6 mouse cellular contexts compared by ENCODE assay signal in genomic region chr3:51402054-51402453, GRCm38 (mm10). TPM values are rescaled to one million over a fixed set of nuclear protein-coding genes. Genes with fewer than 3 reads are reported as not detected.
A peak's percentile ranks its signal among the peaks of the same experiment; 100 is the strongest.
DNase-seq lines count a peak whose midpoint lies in the region; ATAC-seq and TF ChIP-seq lines count a peak whose summit lies in the region.
"Not testable (repeated sequence)": the region's sequence is repeated elsewhere in the genome, so short reads cannot be mapped to it uniquely, and the experiment has no call there.

No protein-coding gene starts in this region.

- H3K27me3 ChIP-seq in heart, adult 2 months (ENCODE audit: control insufficient read depth, insufficient read depth, low read length); liver, postnatal 0 days (ENCODE audit: insufficient read depth, low read length): not testable (repeated sequence)

- TF ChIP-seq POLR2A in heart, adult 2 months (IDR thresholded peaks at IDR 0.05; ENCODE audit: insufficient read depth, low read depth, low read length), result not testable (repeated sequence)

- H3K27ac ChIP-seq in ES-E14 (ENCODE audit: insufficient read depth, low read depth, low read length, poor library complexity, severe bottlenecking); heart, adult 2 months; layer of hippocampus, adult 2 months; liver, postnatal 0 days (ENCODE audit: low read depth): not testable (repeated sequence)

- peak; percentile 35 for TF ChIP-seq CTCF in heart, adult 2 months (IDR thresholded peaks at IDR 0.05)
- peak; percentile 52 for TF ChIP-seq CTCF in layer of hippocampus, adult 2 months (conservative IDR thresholded peaks at IDR 0.05)
- peak; percentile 21; the same call in 1 of the 2 replicates for TF ChIP-seq CTCF in liver, postnatal 0 days (IDR thresholded peaks at IDR 0.05; ENCODE audit: low read depth)

- not testable (repeated sequence) for TF ChIP-seq EP300 in heart, adult 2 months (IDR thresholded peaks at IDR 0.05; ENCODE audit: insufficient read depth, low read depth, low read length); liver, postnatal 0 days (IDR thresholded peaks at IDR 0.05; ENCODE audit: low read depth)

- in situ Hi-C loops in ES-E14 (cut with MboI; ENCODE audit: low sequenced_read_pairs in 2 of 2, unreplicated experiment in 2 of 2), result not testable (repeated sequence)

- not testable (repeated sequence) for H3K9me3 ChIP-seq in ES-E14 (ENCODE audit: control insufficient read depth, insufficient read depth, low read depth, low read length); liver, postnatal 0 days (ENCODE audit: low read length)

- not testable (repeated sequence) for H3K79me2 ChIP-seq in heart, adult 2 months (replicated peaks; ENCODE audit: control insufficient read depth, insufficient read depth, low read length)

- H3K4me2 ChIP-seq in liver, postnatal 0 days (ENCODE audit: low read depth, low read length), result not testable (repeated sequence)

- 61% methylated on average over 4 of the region's 4 CpGs for WGBS in heart, adult 2 months
- WGBS in liver, postnatal 0 days (ENCODE audit: insufficient replicate concordance), result 57% methylated on average over 4 of the region's 4 CpGs

- not testable (repeated sequence) for H3K4me3 ChIP-seq in ES-E14 (ENCODE audit: insufficient read depth in 1 of 2, low read depth in 1 of 2, low read length in 2 of 2, poor library complexity in 1 of 2, severe bottlenecking in 1 of 2); heart, adult 2 months; layer of hippocampus, adult 2 months; liver, postnatal 0 days (ENCODE audit: low read depth, low read length)

- DNase-seq in 3134 (ENCODE audit: extremely low read depth, insufficient read length, low spot score) (peak; percentile 32), R1 (ENCODE audit: low read depth, low spot score) (peak; percentile 28)
- not testable (repeated sequence) for DNase-seq in ES-E14 (ENCODE audit: low read depth, low spot score); heart, adult 2 months; layer of hippocampus, adult 2 months (ENCODE audit: low spot score in 2 of 2); liver, postnatal 0 days

- not testable (repeated sequence) for ATAC-seq in liver, postnatal 0 days

- intact Hi-C loops in heart, adult 2 months (cut with DNase I), result not testable (repeated sequence)

- H3K4me1 ChIP-seq in ES-E14 (ENCODE audit: control insufficient read depth in 2 of 2, insufficient read depth in 2 of 2, low read length in 2 of 2, poor library complexity in 1 of 2), result peaks cover 6 to 12% of the 10 kb centered on the region in 2 experiments; a peak in 3 of 4 replicates
- not testable (repeated sequence) for H3K4me1 ChIP-seq in heart, adult 2 months (ENCODE audit: control insufficient read depth, insufficient read depth, low read length); liver, postnatal 0 days (ENCODE audit: insufficient read depth)

- peaks cover 11% of the 10 kb centered on the region for H3K36me3 ChIP-seq in ES-E14 (ENCODE audit: control insufficient read depth, insufficient read depth, low read length, poor library complexity, severe bottlenecking)
- H3K36me3 ChIP-seq in heart, adult 2 months (ENCODE audit: control insufficient read depth, insufficient read depth, low read length), result not testable (repeated sequence)
- H3K36me3 ChIP-seq in liver, postnatal 0 days (replicated peaks; ENCODE audit: insufficient read depth, low read length), result peaks cover 21% of the 10 kb centered on the region

- H3K9ac ChIP-seq in ES-E14 (ENCODE audit: insufficient read depth, low read depth, low read length, poor library complexity, severe bottlenecking); heart, adult 2 months (ENCODE audit: low read depth, low read length); liver, postnatal 0 days (replicated peaks): not testable (repeated sequence)

TF ChIP-seq in ES-E14, 5 proteins besides CTCF, POLR2A, EP300 and RAD21:
- TF ChIP-seq ZNF384 (IDR thresholded peaks at IDR 0.05; ENCODE audit: low read depth, low read length), result peak; percentile 71

RNA-seq across cellular contexts. Expression of gene Mgarp, which starts 5.5 kb away (rescaled TPM):
- 12.5 and 17.5 TPM in 2 replicates for total RNA-seq in ES-E14 (2012; rRNA removed)
- under 1 TPM in 1 of 2 experiments, not detected in 1; 0.70 TPM for total RNA-seq in heart, adult 2 months (2021)
- polyA plus RNA-seq in heart, adult 2 months (2012; rRNA removed), result 0.12 and 0.41 TPM in 2 replicates
- total RNA-seq in layer of hippocampus, adult 2 months (2021), result not detected
- 0.34 and 0.60 TPM in 2 replicates for polyA plus RNA-seq in liver, postnatal 0 days (2015; fragmentation: Nextera tagmentation; extraction: Ambion mirVana)

RNA-seq across cellular contexts. Expression of gene Ndufc1, which starts 6.7 kb away (rescaled TPM):
- total RNA-seq in ES-E14 (2012; rRNA removed), result 152 and 231 TPM in 2 replicates
- total RNA-seq in heart, adult 2 months (2021), result 1,000 to 10,000 TPM; 1,555 to 1,819 TPM
- polyA plus RNA-seq in heart, adult 2 months (2012; rRNA removed), result 526 and 770 TPM in 2 replicates
- total RNA-seq in layer of hippocampus, adult 2 months (2021), result 100 to 1,000 TPM; 287 to 299 TPM
- 766 and 780 TPM in 2 replicates for polyA plus RNA-seq in liver, postnatal 0 days (2015; fragmentation: Nextera tagmentation; extraction: Ambion mirVana)

RNA-seq across cellular contexts. Expression of gene Naa15, which starts 12.9 kb away (rescaled TPM):
- total RNA-seq in ES-E14 (2012; rRNA removed), result 43.7 and 53.4 TPM in 2 replicates
- total RNA-seq in heart, adult 2 months (2021), result 10 to 100 TPM; 45.9 to 55.0 TPM
- 4.9 and 10.8 TPM in 2 replicates for polyA plus RNA-seq in heart, adult 2 months (2012; rRNA removed)
- 10 to 100 TPM; 55.0 to 58.1 TPM for total RNA-seq in layer of hippocampus, adult 2 months (2021)
- polyA plus RNA-seq in liver, postnatal 0 days (2015; fragmentation: Nextera tagmentation; extraction: Ambion mirVana), result 11.3 and 11.9 TPM in 2 replicates
